8 mouse cellular contexts compared by ENCODE assay signal in the genomic region with DNA sequence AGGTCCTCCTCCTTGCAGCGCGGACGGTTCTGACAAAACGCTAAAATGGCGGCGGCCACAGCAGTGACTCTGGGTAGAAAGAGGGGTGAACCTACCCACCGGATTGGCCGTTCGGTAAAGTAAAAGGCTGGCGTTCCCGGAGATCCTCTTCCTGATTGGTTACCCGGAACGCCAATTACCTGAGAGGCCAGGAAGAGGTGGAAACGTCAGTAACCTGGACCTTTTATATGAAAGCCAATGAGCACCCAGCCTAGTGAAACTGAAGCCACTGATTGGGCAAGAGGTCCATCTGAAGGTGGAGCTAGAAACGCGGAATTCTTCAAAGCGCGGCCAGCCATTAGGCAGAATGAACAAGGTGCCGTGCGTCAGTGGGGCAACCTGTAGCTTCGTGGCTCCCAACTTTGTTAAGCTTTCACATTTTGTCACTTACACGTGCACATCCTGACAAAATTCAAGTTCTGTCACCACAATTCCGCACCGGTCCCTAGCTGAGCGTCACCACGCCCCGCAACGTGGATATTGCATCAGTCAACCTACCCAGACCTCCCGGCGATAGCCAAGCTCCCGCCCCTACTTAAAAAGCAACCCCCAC. TPM values are rescaled to one million over a fixed set of nuclear protein-coding genes. Genes with fewer than 3 reads are reported as not detected.
DNase-seq lines count a peak whose midpoint lies in the region; ATAC-seq and TF ChIP-seq lines count a peak whose summit lies in the region.

A gene (minus strand): TSS at position 71 of the 592 bp plus-strand sequence.

- H3K4me3 ChIP-seq in ES-E14 (ENCODE audit: insufficient read depth in 1 of 2, low read depth in 1 of 2, low read length in 2 of 2, poor library complexity in 1 of 2, severe bottlenecking in 1 of 2) = peak within 1 kb of the TSS; percentile 87 to 90
- peak within 1 kb of the TSS; percentile 89 for H3K4me3 ChIP-seq in forebrain, embryonic 15.5 days
- peak within 1 kb of the TSS; percentile 97 for H3K4me3 ChIP-seq in lung, adult 2 months (replicated peaks; ENCODE audit: extremely low read depth, low read depth, low read length)

- H3K27me3 ChIP-seq in forebrain, embryonic 15.5 days = no peaks in the 10 kb centered on the region

- H3K4me1 ChIP-seq in ES-E14 (ENCODE audit: control insufficient read depth in 2 of 2, insufficient read depth in 2 of 2, low read length in 2 of 2, poor library complexity in 1 of 2) = peaks cover 4 to 10% of the 10 kb centered on the region in 2 experiments
- H3K4me1 ChIP-seq in forebrain, embryonic 15.5 days = peaks cover 49% of the 10 kb centered on the region
- H3K4me1 ChIP-seq in lung, adult 2 months (ENCODE audit: control insufficient read depth, insufficient read depth, low read length) = peaks cover 2% of the 10 kb centered on the region

- under 1% methylated on average over 31 of the region's 31 CpGs for WGBS in forebrain, embryonic 15.5 days
- WGBS in lung, adult 2 months = under 1% methylated on average over 31 of the region's 31 CpGs

- H3K27ac ChIP-seq in ES-E14 (ENCODE audit: insufficient read depth, low read depth, low read length, poor library complexity, severe bottlenecking) = peak within 1 kb of the TSS; percentile 76
- peak within 1 kb of the TSS; percentile 87 for H3K27ac ChIP-seq in forebrain, embryonic 15.5 days (replicated peaks)

- peak within 1 kb of the TSS; percentile 87 for H3K9ac ChIP-seq in ES-E14 (ENCODE audit: insufficient read depth, low read depth, low read length, poor library complexity, severe bottlenecking)
- H3K9ac ChIP-seq in forebrain, embryonic 15.5 days (replicated peaks) = peak within 1 kb of the TSS; percentile 77

- H3K4me2 ChIP-seq in forebrain, embryonic 15.5 days (replicated peaks) = peak within 1 kb of the TSS; percentile 88

- peaks cover 28% of the 10 kb centered on the region for H3K36me3 ChIP-seq in ES-E14 (ENCODE audit: control insufficient read depth, insufficient read depth, low read length, poor library complexity, severe bottlenecking)
- H3K36me3 ChIP-seq in forebrain, embryonic 15.5 days = peaks cover 34% of the 10 kb centered on the region

- in situ Hi-C loops in ES-E14 (cut with MboI; ENCODE audit: low sequenced_read_pairs in 2 of 2, unreplicated experiment in 2 of 2) = no loop called here

- TF ChIP-seq CTCF in lung, adult 2 months (IDR thresholded peaks at IDR 0.05; ENCODE audit: insufficient read depth, low read length) = no peak

- peak; percentile 98 for ATAC-seq in forebrain, embryonic 15.5 days (replicated peaks)
- ATAC-seq in neutrophil, adult 5-6 weeks (ENCODE audit: extremely low read depth, insufficient number of reproducible peaks, low FRiP score, poor library complexity, severe bottlenecking) = peak; percentile 99

- peak; percentile 98 for DNase-seq in ES-E14 (ENCODE audit: low read depth, low spot score)
- DNase-seq in cerebellum, adult 11-12 months = peak; percentile 99
- DNase-seq in heart, postnatal 25 days (ENCODE audit: low spot score) = peak; percentile 96
- DNase-seq in layer of hippocampus, adult 18-20 months (ENCODE audit: low spot score in 2 of 2) = peak; percentile 97 to 99
- peak; percentile 94 for DNase-seq in lung, adult 2 months
- DNase-seq in thymus, adult 18-20 months = peak; percentile 93 to 99

- intact Hi-C loops in heart, postnatal 25 days (cut with DNase I) = no loop called here

- TF ChIP-seq POLR2A in lung, adult 2 months (IDR thresholded peaks at IDR 0.05; ENCODE audit: borderline replicate concordance, extremely low read depth, low read depth, low read length) = peak; percentile 81; the same call in 1 of the 2 replicates

- H3K9me3 ChIP-seq in ES-E14 (ENCODE audit: control insufficient read depth, insufficient read depth, low read depth, low read length) = no peaks in the 10 kb centered on the region
- no peaks in the 10 kb centered on the region for H3K9me3 ChIP-seq in forebrain, embryonic 15.5 days

TF ChIP-seq in ES-E14, 5 proteins besides CTCF, POLR2A, EP300 and RAD21:
- peak; percentile 81 for TF ChIP-seq CHD2 (IDR thresholded peaks at IDR 0.05; ENCODE audit: low read depth, low read length)
- no peak for TF ChIP-seq MAFK (IDR thresholded peaks at IDR 0.05; ENCODE audit: insufficient read depth, low read depth, low read length)

RNA-seq across cellular contexts. Expression of the gene that starts here (rescaled TPM):
- 122 and 134 TPM in 2 replicates for total RNA-seq in ES-E14 (2012; rRNA removed)
- polyA plus RNA-seq in forebrain, embryonic 15.5 days (2015; fragmentation: Nextera tagmentation; extraction: Ambion mirVana) = 93.0 and 114 TPM in 2 replicates
- 10 to 100 TPM; 45.7 to 48.0 TPM for total RNA-seq in heart, postnatal 25 days (2021)
- total RNA-seq in layer of hippocampus, adult 18-20 months (2021) = 10 to 100 TPM; 97.8 to 99.1 TPM
- 28.6 and 36.1 TPM in 2 replicates for polyA plus RNA-seq in lung, adult 2 months (2012; rRNA removed)
- 84.6 and 93.8 TPM in 2 replicates for total RNA-seq in neutrophil, adult 5-6 weeks (2017)

Comparison
In these comparisons a context has a peak if more than half of its experiments do, and no peak if none do; other contexts are left out.
1. Peak in every context shown above with its lines: DNase-seq, ATAC-seq, H3K4me3 ChIP-seq and H3K27ac ChIP-seq.